Mouse (Mus musculus): Measurements from ENCODE around the gene Rnf144a.

Gene Rnf144a

GRCm38 (mm10) chr12:26311548-26311947 is 103.5 kb downstream of the Rnf144a start:
- peak; percentile 76 to 84 for DNase-seq

GRCm38 (mm10) chr12:26310247-26310646 is 104.8 kb downstream of the Rnf144a start:
- DNase-seq, result no peak

- DNase-seq, result no peak
Observed at GRCm38 (mm10) chr12:26302886-26303285, 112.2 kb downstream of the Rnf144a start.

- DNase-seq, result peak; percentile 85 to 90
Observed at GRCm38 (mm10) chr12:26299515-26300090, 115.5 kb downstream of the Rnf144a start.

- DNase-seq, result peak; percentile 65 to 71
Observed at GRCm38 (mm10) chr12:26295995-26296394, 119.1 kb downstream of the Rnf144a start.

- no peak for DNase-seq
Observed at GRCm38 (mm10) chr12:26289200-26289599, 125.9 kb downstream of the Rnf144a start.

DNA sequence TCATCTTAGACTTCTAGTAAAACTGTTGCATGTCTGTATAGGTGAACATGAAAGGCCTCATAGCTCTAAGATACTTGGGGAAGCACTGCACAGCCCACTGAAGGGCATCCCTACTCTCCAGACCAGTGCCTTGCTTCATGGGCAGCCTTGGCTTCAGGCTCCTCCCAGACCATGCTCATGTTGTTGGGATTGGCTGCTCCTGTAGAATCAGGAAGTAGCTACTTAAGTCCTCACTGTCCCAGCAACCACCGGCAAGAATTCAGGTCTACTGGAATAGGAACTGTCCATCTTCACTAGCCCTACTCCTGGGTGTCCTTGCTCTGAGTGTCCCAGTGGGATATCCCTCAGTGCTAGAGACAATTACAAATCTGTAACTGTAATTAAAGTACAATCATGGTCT is 126.7 kb downstream of the Rnf144a start:
- no peak for DNase-seq

DNA sequence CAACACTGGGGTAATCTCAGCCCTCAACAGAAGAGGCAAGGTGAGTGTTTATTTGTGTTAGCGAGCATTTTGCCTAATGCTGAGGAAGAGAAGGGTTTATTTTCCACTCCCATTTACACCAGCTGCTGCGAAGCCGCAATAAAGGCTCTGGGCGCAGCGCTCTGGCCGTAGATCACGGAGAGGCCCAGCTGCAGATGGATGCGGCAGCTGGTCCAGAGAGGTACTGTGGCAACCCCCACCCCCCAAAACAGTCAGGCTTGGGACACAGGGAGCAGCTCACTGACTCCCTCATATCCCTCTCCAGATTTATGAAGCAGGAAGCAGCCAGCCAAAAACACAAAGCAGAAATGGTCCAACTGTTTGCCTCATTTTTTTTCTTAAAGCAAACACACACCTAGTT is 129.1 kb downstream of the Rnf144a start:
- peak; percentile 60 to 61 for DNase-seq

- no peak for DNase-seq
Observed at GRCm38 (mm10) chr12:26285460-26285859, 129.6 kb downstream of the Rnf144a start.

DNA sequence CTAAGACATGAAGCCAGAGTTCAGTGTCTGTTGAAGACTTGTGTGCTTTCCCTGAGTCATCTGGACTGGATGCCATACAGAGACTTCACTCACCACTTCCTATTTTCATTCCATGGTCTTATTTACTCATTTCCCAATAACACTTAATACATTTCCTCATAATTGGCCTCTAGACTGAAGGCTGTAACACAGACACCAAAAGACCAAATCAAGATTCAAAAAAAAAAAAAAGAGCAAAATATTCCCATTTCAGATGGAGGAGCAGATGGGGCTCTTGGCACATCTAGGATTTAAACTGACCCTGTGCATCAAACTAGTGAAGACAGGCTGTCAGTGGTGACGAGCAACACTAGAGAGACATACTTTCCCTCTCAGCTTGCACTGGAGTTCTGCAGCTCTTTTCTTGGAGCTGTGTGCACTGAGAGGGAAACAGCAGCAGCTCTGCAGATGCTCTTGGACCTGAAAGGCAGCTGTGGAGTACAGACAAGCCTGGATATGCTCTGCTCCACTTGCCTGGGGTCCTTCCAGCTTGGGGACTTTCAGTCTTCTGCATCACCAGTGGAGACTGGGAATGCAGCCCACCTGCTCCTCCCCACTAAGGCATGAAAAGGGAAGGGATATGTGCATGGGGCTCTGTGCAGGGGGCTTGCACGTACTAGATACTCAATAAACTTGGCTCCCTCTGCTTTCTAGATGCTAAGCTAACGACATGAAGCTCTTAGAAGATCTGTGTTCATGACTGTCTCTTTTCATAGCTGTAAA is 134.2 kb downstream of the Rnf144a start:
- peak; percentile 57 to 72 for DNase-seq

DNA sequence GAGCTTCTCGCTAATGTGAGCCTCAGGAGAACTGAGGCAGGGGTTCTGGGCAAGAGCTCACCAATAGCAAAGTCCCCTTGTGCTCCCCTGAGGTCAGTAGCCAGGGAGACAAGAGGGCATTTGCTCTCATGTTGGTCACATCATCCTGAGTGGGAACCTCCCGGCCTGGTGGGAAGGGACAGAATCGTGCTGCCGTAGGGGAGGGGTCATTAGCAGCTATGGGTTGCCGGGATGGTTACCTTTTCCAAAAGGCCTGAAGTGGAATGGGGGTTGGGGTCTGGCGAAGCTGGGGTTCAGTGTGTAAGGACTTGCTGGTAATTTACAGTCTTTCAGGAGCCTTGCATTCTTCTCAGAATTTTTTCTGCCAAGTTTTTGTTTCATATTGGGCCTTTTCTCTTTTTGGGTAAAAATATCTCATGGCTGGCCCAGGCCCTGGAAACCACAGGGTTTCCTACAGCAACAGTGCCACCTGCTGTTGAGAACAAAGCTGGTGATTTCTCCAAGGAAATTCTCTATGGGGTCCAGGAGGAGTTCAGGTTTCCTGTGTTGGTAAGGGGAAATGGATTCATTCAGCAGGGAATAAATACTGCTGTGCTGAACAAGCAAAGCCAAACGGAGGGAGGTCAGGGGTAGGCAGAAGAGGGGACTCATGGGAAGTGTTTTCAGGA is 137.9 kb downstream of the Rnf144a start:
- peak; percentile 85 to 87 for DNase-seq

GRCm38 (mm10) chr12:26276556-26276955 is 138.5 kb downstream of the Rnf144a start:
- DNase-seq, result no peak
